Mouse (Mus musculus): ENCODE measurements around the gene Plekhs1.

GRCm38 (mm10) chr19:56462786-56463185 is 1.3 kb downstream of the Plekhs1 start:
- TF ChIP-seq CTCF (IDR thresholded peaks at IDR 0.05; ENCODE audit: low read depth, low read length) (no peak), POLR2A (IDR thresholded peaks at IDR 0.05; ENCODE audit: insufficient read depth, low read length) (no peak), EP300 (IDR thresholded peaks at IDR 0.05; ENCODE audit: insufficient read depth, low read depth, low read length) (no peak)
